Mouse (Mus musculus): ENCODE data around the gene Srp54a. TPM values are rescaled to one million over a fixed set of nuclear protein-coding genes. Genes with fewer than 3 reads are reported as not detected.
"Not testable (repeated sequence)": the region's sequence is repeated elsewhere in the genome, so short reads cannot be mapped to it uniquely, and the experiment has no call there.

Srp54a gene
- polyA plus RNA-seq, 1 experiment from 2014 or later = 77.5 TPM

DNA sequence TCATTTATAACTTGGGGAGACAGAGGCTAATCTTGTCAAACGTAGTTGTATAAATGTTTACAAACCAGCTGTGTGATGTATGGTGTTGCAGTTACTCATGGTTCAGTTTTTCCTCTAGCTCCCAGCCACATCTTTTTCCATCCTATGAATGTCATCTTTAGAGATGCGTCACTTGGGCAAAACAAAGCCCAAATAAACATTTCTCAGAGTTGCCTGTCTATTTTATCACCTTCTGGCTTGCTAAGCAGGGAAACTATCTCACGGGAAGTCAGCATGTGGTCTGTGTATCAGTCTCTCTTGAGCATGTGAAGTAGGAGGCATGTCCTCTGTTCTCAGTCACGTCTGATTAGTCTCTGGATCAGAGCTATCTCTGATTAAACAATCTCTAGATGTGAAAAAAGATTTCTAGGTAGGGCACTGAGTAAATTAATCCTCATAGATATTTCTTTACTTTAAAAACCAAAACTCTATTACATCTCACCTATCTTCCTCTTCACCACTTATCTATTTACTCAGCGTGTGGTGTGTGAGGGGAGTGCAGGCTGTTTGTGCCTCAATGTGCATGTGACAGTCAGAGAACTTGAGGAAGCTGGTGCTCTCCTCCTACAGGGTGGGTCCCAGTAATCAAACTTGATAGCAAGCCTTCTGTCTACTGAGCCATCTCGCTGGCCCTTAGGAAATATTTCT is 19.7 kb upstream of the Srp54a start:
- Histone ChIP-seq H3K4me1 (replicated peaks) (peaks cover 60% of the 10 kb centered on the region), H3K27ac (replicated peaks) (peak overlapping the region; percentile 83), H3K9me3 (replicated peaks) (no peaks in the 10 kb centered on the region), H3K27me3 (no peaks in the 10 kb centered on the region), H3K4me2 (peak overlapping the region; percentile 17), H3K4me3 (replicated peaks) (no peak overlapping the region), H3K9ac (0 out of 2 replicates have a peak overlapping the region, but pooled peaks have one; percentile 26), H3K36me3 (replicated peaks) (peaks cover 24% of the 10 kb centered on the region)
- 22% methylated on average over 6 of the region's 6 CpGs for WGBS (ENCODE audit: insufficient replicate concordance)
- ATAC-seq (ENCODE audit: insufficient read depth) = peak; percentile 85

GRCm38 (mm10) chr12:55061006-55061405 is 19.1 kb upstream of the Srp54a start:
- peaks cover 60% of the 10 kb centered on the region for H3K4me1 ChIP-seq (replicated peaks)
- no peak overlapping the region for H3K9ac ChIP-seq
- peak overlapping the region; percentile 83 for H3K27ac ChIP-seq (replicated peaks)
- peak overlapping the region; percentile 17 for H3K4me2 ChIP-seq
- no peaks in the 10 kb centered on the region for H3K27me3 ChIP-seq
- H3K4me3 ChIP-seq (replicated peaks) = no peak overlapping the region
- peaks cover 24% of the 10 kb centered on the region for H3K36me3 ChIP-seq (replicated peaks)
- ATAC-seq (ENCODE audit: insufficient read depth) = no peak
- no peaks in the 10 kb centered on the region for H3K9me3 ChIP-seq (replicated peaks)
- 79% methylated on average over 10 of the region's 10 CpGs for WGBS (ENCODE audit: insufficient replicate concordance)

DNA sequence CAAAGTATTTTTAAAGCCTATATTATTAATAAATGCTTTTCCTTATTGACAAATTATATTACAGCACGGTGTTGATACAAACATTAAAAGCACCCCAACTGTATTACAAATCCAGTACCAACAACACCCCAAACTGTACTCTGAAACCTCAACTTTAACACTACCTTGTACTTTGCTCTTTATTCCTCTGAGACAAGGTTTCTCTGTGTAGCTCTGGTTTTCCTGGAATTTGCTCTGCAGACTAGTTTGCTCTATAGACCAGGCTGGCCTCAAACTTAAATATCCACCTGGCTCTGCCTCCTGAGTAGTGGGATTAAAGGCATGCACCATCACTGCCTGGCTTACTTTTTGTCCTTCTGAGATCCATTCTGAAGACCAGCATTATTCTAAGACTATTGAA is 17.9 kb upstream of the Srp54a start:
- WGBS (ENCODE audit: insufficient replicate concordance) = 81% methylated on average over 1 of the region's 1 CpGs

GRCm38 (mm10) chr12:55072495-55072894 is 7.6 kb upstream of the Srp54a start:
- H3K36me3 ChIP-seq (replicated peaks) = 0 out of 2 replicates have a peak, but pooled peaks cover 4% of the 10 kb centered on the region
- H3K9me3 ChIP-seq (replicated peaks) = no peaks in the 10 kb centered on the region
- no peak overlapping the region for H3K9ac ChIP-seq
- no peak for ATAC-seq (ENCODE audit: insufficient read depth)
- WGBS (ENCODE audit: insufficient replicate concordance) = 67% methylated on average over 4 of the region's 4 CpGs
- H3K27me3 ChIP-seq = no peaks in the 10 kb centered on the region
- H3K4me2 ChIP-seq = no peak overlapping the region
- peaks cover 27% of the 10 kb centered on the region for H3K4me1 ChIP-seq (replicated peaks)
- no peak overlapping the region for H3K4me3 ChIP-seq (replicated peaks)
- no peak overlapping the region; the same call in 1 of the 2 replicates for H3K27ac ChIP-seq (replicated peaks)

More for the DNA sequence above, 17.9 kb upstream of the Srp54a start:
- H3K27me3 ChIP-seq = no peaks in the 10 kb centered on the region
- peaks cover 15% of the 10 kb centered on the region for H3K36me3 ChIP-seq (replicated peaks)
- no peak for ATAC-seq (ENCODE audit: insufficient read depth)
- H3K4me3 ChIP-seq (replicated peaks) = no peak overlapping the region
- H3K4me2 ChIP-seq = no peak overlapping the region
- no peaks in the 10 kb centered on the region for H3K9me3 ChIP-seq (replicated peaks)
- no peak overlapping the region for H3K9ac ChIP-seq
- H3K27ac ChIP-seq (replicated peaks) = peak overlapping the region; percentile 39; the same call in 1 of the 2 replicates
- peaks cover 51% of the 10 kb centered on the region for H3K4me1 ChIP-seq (replicated peaks)

DNA sequence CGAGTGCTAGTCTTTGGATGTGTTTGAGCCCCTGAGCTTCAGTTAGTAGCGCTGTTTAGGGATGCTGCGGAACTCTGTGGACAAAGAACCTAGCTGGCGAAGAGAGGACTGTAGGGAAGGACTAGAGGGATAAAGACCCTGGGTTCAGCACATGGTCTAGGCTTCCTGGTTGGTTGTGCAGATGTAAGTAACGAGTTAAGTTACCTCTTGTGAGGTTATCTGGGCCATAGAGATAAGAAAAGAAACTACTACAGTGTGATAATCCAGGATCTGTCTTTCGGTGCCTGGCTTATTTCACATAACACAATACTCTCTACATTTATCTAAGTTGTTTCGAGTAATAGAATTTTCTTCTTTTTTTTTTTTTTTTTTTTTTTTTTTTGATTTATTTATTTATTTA is 6.4 kb upstream of the Srp54a start:
- Histone ChIP-seq H3K27ac (replicated peaks) (peak overlapping the region; percentile 59), H3K9ac (no peak overlapping the region), H3K27me3 (no peaks in the 10 kb centered on the region), H3K36me3 (replicated peaks) (0 out of 2 replicates have a peak, but pooled peaks cover 4% of the 10 kb centered on the region), H3K4me1 (replicated peaks) (peaks cover 35% of the 10 kb centered on the region), H3K4me2 (peak overlapping the region; percentile 23; the same call in 1 of the 2 replicates), H3K4me3 (replicated peaks) (no peak overlapping the region), H3K9me3 (replicated peaks) (no peaks in the 10 kb centered on the region)
- ATAC-seq (ENCODE audit: insufficient read depth) = peak; percentile 57; the same call in 1 of the 2 replicates
- WGBS (ENCODE audit: insufficient replicate concordance) = 48% methylated on average over 7 of the region's 7 CpGs

GRCm38 (mm10) chr12:55075296-55075695 is 4.8 kb upstream of the Srp54a start:
- Histone ChIP-seq H3K27me3 (no peaks in the 10 kb centered on the region), H3K9ac (no peak overlapping the region), H3K36me3 (replicated peaks) (0 out of 2 replicates have a peak, but pooled peaks cover 4% of the 10 kb centered on the region), H3K4me2 (no peak overlapping the region), H3K4me3 (replicated peaks) (no peak overlapping the region), H3K27ac (replicated peaks) (no peak overlapping the region), H3K9me3 (replicated peaks) (no peaks in the 10 kb centered on the region), H3K4me1 (replicated peaks) (peaks cover 37% of the 10 kb centered on the region)
- 90% methylated on average over 2 of the region's 2 CpGs for WGBS (ENCODE audit: insufficient replicate concordance)
- no peak for ATAC-seq (ENCODE audit: insufficient read depth)

DNA sequence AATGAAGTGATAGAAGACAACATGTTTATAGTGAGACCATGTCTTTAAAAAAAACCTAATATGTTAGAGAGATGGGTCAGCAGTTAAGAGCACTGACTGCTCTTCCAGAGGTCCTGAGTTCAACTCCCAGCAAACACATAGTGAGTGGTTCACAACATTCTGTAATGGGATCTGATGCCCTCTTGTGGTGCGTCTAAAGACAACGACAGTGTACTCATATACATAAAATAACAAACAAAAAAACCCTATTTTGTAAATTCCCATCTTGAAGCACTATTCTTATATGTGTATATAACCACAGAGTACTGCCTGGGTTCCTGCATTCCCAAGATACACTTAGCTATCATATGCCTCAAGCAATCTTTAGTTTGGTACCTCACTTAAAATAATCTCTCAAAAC is 1.4 kb upstream of the Srp54a start:
- not testable (repeated sequence) for H3K9ac ChIP-seq; H3K27me3 ChIP-seq; H3K36me3 ChIP-seq (replicated peaks); H3K27ac ChIP-seq (replicated peaks); H3K9me3 ChIP-seq (replicated peaks); ATAC-seq (ENCODE audit: insufficient read depth)
- H3K4me1 ChIP-seq (replicated peaks) = peaks cover 22% of the 10 kb centered on the region
- H3K4me3 ChIP-seq (replicated peaks) = peak overlapping the region; percentile 82
- WGBS (ENCODE audit: insufficient replicate concordance) = 18% methylated on average over 2 of the region's 2 CpGs
- peak overlapping the region; percentile 80 for H3K4me2 ChIP-seq

DNA sequence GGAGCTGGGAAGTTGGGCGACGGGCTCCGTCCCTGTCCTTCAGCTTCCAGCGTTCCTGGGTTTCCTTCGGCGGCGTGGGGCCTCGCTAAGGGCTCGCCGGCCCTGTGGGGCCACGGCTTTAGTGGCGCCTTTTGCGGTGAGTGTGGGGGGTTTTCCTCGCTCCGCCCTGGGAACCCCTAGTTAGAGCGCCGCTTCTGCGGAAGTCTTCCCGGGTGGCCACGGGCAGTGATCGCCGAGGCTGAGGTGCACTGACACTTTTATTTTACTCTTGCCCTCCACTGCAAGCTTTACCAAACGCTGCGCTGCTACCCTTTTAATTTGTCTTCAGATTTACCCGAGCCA is 510 bp downstream of the Srp54a start:
- peak; percentile 23 for ATAC-seq (ENCODE audit: insufficient read depth)
- H3K9me3 ChIP-seq (replicated peaks); H3K36me3 ChIP-seq (replicated peaks); H3K27me3 ChIP-seq: not testable (repeated sequence)
- peak overlapping the region; percentile 91 for H3K9ac ChIP-seq
- peaks cover 14% of the 10 kb centered on the region for H3K4me1 ChIP-seq (replicated peaks)
- H3K4me3 ChIP-seq (replicated peaks) = peak overlapping the region; percentile 82
- under 1% methylated on average over 25 of the region's 25 CpGs for WGBS (ENCODE audit: insufficient replicate concordance)
- H3K27ac ChIP-seq (replicated peaks) = peak overlapping the region; percentile 90
- peak overlapping the region; percentile 66 for H3K4me2 ChIP-seq

GRCm38 (mm10) chr12:55092127-55092526 is 12.1 kb downstream of the Srp54a start:
- not testable (repeated sequence) for ATAC-seq (ENCODE audit: insufficient read depth); H3K4me3 ChIP-seq (replicated peaks); H3K36me3 ChIP-seq (replicated peaks); H3K27me3 ChIP-seq; H3K4me1 ChIP-seq (replicated peaks); H3K4me2 ChIP-seq; H3K27ac ChIP-seq (replicated peaks); H3K9me3 ChIP-seq (replicated peaks); H3K9ac ChIP-seq
- 84% methylated on average over 2 of the region's 7 CpGs for WGBS (ENCODE audit: insufficient replicate concordance)

DNA sequence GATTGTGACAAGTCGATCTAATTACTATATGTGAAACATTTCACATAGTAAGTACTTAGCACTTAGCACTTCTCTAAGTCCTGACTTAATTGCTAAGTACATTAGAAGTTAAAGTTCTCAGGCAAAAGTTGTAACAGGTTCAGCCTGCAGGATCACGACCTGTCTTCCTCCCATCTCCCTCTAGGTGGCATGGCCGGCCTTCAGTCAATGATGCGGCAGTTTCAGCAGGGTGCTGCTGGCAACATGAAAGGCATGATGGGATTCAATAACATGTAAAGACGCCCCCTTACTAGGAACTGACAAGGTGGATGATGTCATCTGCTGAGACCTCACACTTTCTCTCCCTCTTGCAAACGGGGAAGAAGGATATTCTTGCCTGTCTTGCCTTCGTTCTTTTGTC is 32.6 kb downstream of the Srp54a start:
- not testable (repeated sequence) for H3K9me3 ChIP-seq (replicated peaks); H3K4me1 ChIP-seq (replicated peaks); ATAC-seq (ENCODE audit: insufficient read depth); H3K4me2 ChIP-seq; H3K27me3 ChIP-seq; H3K9ac ChIP-seq; H3K4me3 ChIP-seq (replicated peaks); H3K27ac ChIP-seq (replicated peaks); H3K36me3 ChIP-seq (replicated peaks)
- no CpG with 5 or more reads among the region's 7 CpGs for WGBS (ENCODE audit: insufficient replicate concordance)

- H3K4me2 ChIP-seq; H3K36me3 ChIP-seq (replicated peaks); H3K4me3 ChIP-seq (replicated peaks); H3K9me3 ChIP-seq (replicated peaks); H3K27me3 ChIP-seq; H3K27ac ChIP-seq (replicated peaks); H3K9ac ChIP-seq; H3K4me1 ChIP-seq (replicated peaks): not testable (repeated sequence)
- peak; percentile 97 for ATAC-seq (ENCODE audit: insufficient read depth)
- no CpG with 5 or more reads among the region's 40 CpGs for WGBS (ENCODE audit: insufficient replicate concordance)
Observed at GRCm38 (mm10) chr12:55124242-55124641, 44.2 kb downstream of the Srp54a start, which contains the start of gene Fam177a. Fam177a (plus strand) TSS chr12:55124469.

DNA sequence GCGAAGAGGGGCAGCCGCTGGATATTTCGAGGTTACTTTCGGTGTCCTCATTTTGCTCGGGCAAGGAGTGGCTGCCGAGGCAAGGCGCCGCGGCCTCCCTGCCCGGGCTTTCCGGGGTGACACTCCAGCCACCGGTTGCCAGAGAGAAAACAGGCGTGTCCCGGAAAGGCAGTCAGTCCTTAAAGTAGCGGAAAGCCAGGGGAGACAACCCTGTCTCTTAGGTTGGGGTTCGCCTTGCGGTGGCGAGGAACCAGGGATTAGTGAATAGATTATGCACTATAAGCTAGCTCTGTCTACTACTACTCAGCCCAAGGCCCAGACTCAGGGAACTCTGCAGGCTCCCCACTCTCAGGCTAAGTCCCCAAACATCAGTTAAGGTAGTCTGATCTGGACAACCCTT is 44.7 kb downstream of the Srp54a start:
- not testable (repeated sequence) for H3K4me1 ChIP-seq (replicated peaks); H3K27ac ChIP-seq (replicated peaks); H3K27me3 ChIP-seq; H3K4me2 ChIP-seq; H3K9me3 ChIP-seq (replicated peaks); H3K9ac ChIP-seq; H3K36me3 ChIP-seq (replicated peaks); H3K4me3 ChIP-seq (replicated peaks)
- WGBS (ENCODE audit: insufficient replicate concordance) = no CpG with 5 or more reads among the region's 18 CpGs
- ATAC-seq (ENCODE audit: insufficient read depth) = peak; percentile 82
